In genomic region chr11:31168831-31169160, GRCm38 (mm10) we compare ENCODE assay signal across 10 mouse cellular contexts. TPM values are rescaled to one million over a fixed set of nuclear protein-coding genes. Genes with fewer than 3 reads are reported as not detected.
DNase-seq lines count a peak whose midpoint lies in the region; ATAC-seq lines count a peak whose summit lies in the region.
"Had no signal": no experiment of that assay in that cellular context is flagged by ENCODE, and none has a peak within 500 bp of the region (broad histone marks: within the 10 kb centered on the region; RNA-seq: fewer than 3 reads in every experiment).

No protein-coding gene starts in this region.

- H3K9me3 ChIP-seq in hindbrain, embryonic 10.5 days, result no peaks in the 10 kb centered on the region
- H3K9me3 ChIP-seq in midbrain, embryonic 11.5 days (ENCODE audit: control insufficient read depth, low read length), result no peaks in the 10 kb centered on the region

- 52% methylated on average over 2 of the region's 2 CpGs for WGBS in hindbrain, embryonic 10.5 days
- 37% methylated on average over 2 of the region's 2 CpGs for WGBS in midbrain, embryonic 11.5 days

- intact Hi-C loops in heart, postnatal 36 days (cut with DNase I), result no loop called here

- H3K27ac ChIP-seq in hindbrain, embryonic 10.5 days, result peak overlapping the region; percentile 16; the same call in 1 of the 2 replicates
- H3K27ac ChIP-seq in midbrain, embryonic 11.5 days (ENCODE audit: low read depth, low read length), result no peak overlapping the region
- H3K27ac ChIP-seq: macrophage had no signal

- ATAC-seq in midbrain, embryonic 11.5 days (ENCODE audit: low FRiP score), result no peak

- H3K4me2 ChIP-seq in midbrain, embryonic 11.5 days, result peak overlapping the region; percentile 67

- H3K9ac ChIP-seq in midbrain, embryonic 11.5 days (ENCODE audit: low read length), result peak overlapping the region; percentile 14; the same call in 1 of the 2 replicates

- H3K27me3 ChIP-seq in hindbrain, embryonic 10.5 days (ENCODE audit: insufficient read depth, poor library complexity, severe bottlenecking), result peaks cover 8% of the 10 kb centered on the region; the same call in 1 of the 2 replicates
- H3K27me3 ChIP-seq in midbrain, embryonic 11.5 days (ENCODE audit: control insufficient read depth, insufficient read depth, low read length), result no peaks in the 10 kb centered on the region

- peak overlapping the region; percentile 57 for H3K4me3 ChIP-seq in hindbrain, embryonic 10.5 days
- peak overlapping the region; percentile 44; the same call in 1 of the 2 replicates for H3K4me3 ChIP-seq in midbrain, embryonic 11.5 days (ENCODE audit: low read depth, low read length)

- DNase-seq in heart, adult 18-20 months, result peak; percentile 6 to 21
- DNase-seq in heart, postnatal 36 days, result no peak
- peak; percentile 16 for DNase-seq in brain, adult 2 months (ENCODE audit: low read depth, low spot score)
- DNase-seq in hindbrain, embryonic 10.5 days (ENCODE audit: low spot score), result no peak
- no peak for DNase-seq in midbrain, embryonic 11.5 days (ENCODE audit: low spot score, missing footprints)
- DNase-seq in right cerebral cortex, postnatal 36 days (ENCODE audit: low spot score in 2 of 2), result no peak
- no peak for DNase-seq in adrenal gland, postnatal 36 days
- DNase-seq in lung, adult 18-20 months, result no peak

- no peaks in the 10 kb centered on the region for H3K36me3 ChIP-seq in hindbrain, embryonic 10.5 days
- H3K36me3 ChIP-seq in midbrain, embryonic 11.5 days (ENCODE audit: control insufficient read depth, insufficient read depth, low read length), result no peaks in the 10 kb centered on the region

- peaks cover 10% of the 10 kb centered on the region for H3K4me1 ChIP-seq in hindbrain, embryonic 10.5 days (replicated peaks)
- no peaks in the 10 kb centered on the region for H3K4me1 ChIP-seq in midbrain, embryonic 11.5 days (ENCODE audit: control insufficient read depth, insufficient read depth, low read length)

RNA-seq across cellular contexts. Expression of gene Gm17332, which starts 13.5 kb away (rescaled TPM):
- total RNA-seq in heart, adult 18-20 months (2021), result not detected
- not detected for total RNA-seq in heart, postnatal 36 days (2021)
- polyA plus RNA-seq in hindbrain, embryonic 10.5 days (2016; fragmentation: Nextera tagmentation; extraction: Ambion mirVana), result not detected in 2 replicates
- not detected in 2 replicates for polyA plus RNA-seq in midbrain, embryonic 11.5 days (2014; fragmentation: Nextera tagmentation; extraction: Ambion mirVana)
- not detected for total RNA-seq in adrenal gland, postnatal 36 days (2021)
- total RNA-seq: common myeloid progenitor, adult 5-6 weeks had no signal
- polyA plus RNA-seq: macrophage had no signal

Comparison
In these comparisons a context has a peak if more than half of its experiments do, and no peak if none do; other contexts are left out.
1. DNase-seq: peak in heart, adult 18-20 months (2 of 2) and brain, adult 2 months (single experiment); none in heart, postnatal 36 days (0 of 2), hindbrain, embryonic 10.5 days (single experiment), midbrain, embryonic 11.5 days (single experiment), right cerebral cortex, postnatal 36 days (0 of 2), adrenal gland, postnatal 36 days (0 of 2) and lung, adult 18-20 months (0 of 2).